In genomic region chr16:97685603-97686285, GRCm38 (mm10) we compare ENCODE assay signal across 19 mouse cellular contexts.
DNase-seq lines count a peak whose midpoint lies in the region; ATAC-seq and TF ChIP-seq lines count a peak whose summit lies in the region.
"Had no signal": no experiment of that assay in that cellular context is flagged by ENCODE, and none has a peak within 500 bp of the region (broad histone marks: within the 10 kb centered on the region; RNA-seq: fewer than 3 reads in every experiment).

No protein-coding gene starts in this region.

- H3K27me3 ChIP-seq in kidney, embryonic 15.5 days = no peaks in the 10 kb centered on the region
- no peaks in the 10 kb centered on the region for H3K27me3 ChIP-seq in lung, embryonic 14.5 days (ENCODE audit: insufficient read depth, low read length)
- no peaks in the 10 kb centered on the region for H3K27me3 ChIP-seq in stomach, embryonic 15.5 days (replicated peaks)
- H3K27me3 ChIP-seq: liver, embryonic 15.5 days; midbrain, embryonic 12.5 days had no signal

- 0 out of 2 replicates have a peak, but pooled peaks cover 2% of the 10 kb centered on the region for H3K4me1 ChIP-seq in kidney, embryonic 15.5 days
- H3K4me1 ChIP-seq in lung, embryonic 14.5 days (ENCODE audit: insufficient read depth) = peaks cover 3% of the 10 kb centered on the region; the same call in 1 of the 2 replicates
- no peaks in the 10 kb centered on the region for H3K4me1 ChIP-seq in stomach, embryonic 15.5 days
- H3K4me1 ChIP-seq: heart, embryonic 13.5 days; liver, embryonic 15.5 days; midbrain, embryonic 12.5 days had no signal

- H3K27ac ChIP-seq in kidney, embryonic 15.5 days = no peak overlapping the region
- no peak overlapping the region for H3K27ac ChIP-seq in lung, embryonic 14.5 days (ENCODE audit: low read depth)
- H3K27ac ChIP-seq in stomach, embryonic 15.5 days = no peak overlapping the region
- H3K27ac ChIP-seq: heart, embryonic 13.5 days; liver, embryonic 15.5 days; midbrain, embryonic 12.5 days had no signal

- no peaks in the 10 kb centered on the region for H3K36me3 ChIP-seq in kidney, embryonic 15.5 days
- H3K36me3 ChIP-seq in lung, embryonic 14.5 days (ENCODE audit: insufficient read depth) = no peaks in the 10 kb centered on the region
- no peaks in the 10 kb centered on the region for H3K36me3 ChIP-seq in stomach, embryonic 15.5 days
- H3K36me3 ChIP-seq: heart, embryonic 13.5 days; liver, embryonic 15.5 days; midbrain, embryonic 12.5 days had no signal

- no peaks in the 10 kb centered on the region for H3K9me3 ChIP-seq in kidney, embryonic 15.5 days (replicated peaks)
- H3K9me3 ChIP-seq in lung, embryonic 14.5 days (ENCODE audit: low read depth, low read length) = no peaks in the 10 kb centered on the region
- H3K9me3 ChIP-seq in stomach, embryonic 15.5 days = no peaks in the 10 kb centered on the region
- H3K9me3 ChIP-seq: heart, embryonic 13.5 days; liver, embryonic 15.5 days; midbrain, embryonic 12.5 days had no signal

- no peak for ATAC-seq in kidney, embryonic 15.5 days (replicated peaks; ENCODE audit: low FRiP score)
- ATAC-seq in lung, embryonic 14.5 days (ENCODE audit: insufficient read depth) = peak; percentile 84
- ATAC-seq in stomach, embryonic 15.5 days (ENCODE audit: insufficient read depth, low FRiP score, low read depth) = peak; percentile 82
- ATAC-seq: activated CD4-positive, CD25-positive, alpha-beta regulatory T cell, adult 4 months; inflammation-experienced regulatory T-cells, adult 6 months had no signal

- WGBS in kidney, embryonic 15.5 days = 63% methylated on average over 1 of the region's 1 CpGs
- 51% methylated on average over 1 of the region's 1 CpGs for WGBS in lung, embryonic 14.5 days
- WGBS in stomach, embryonic 15.5 days = 67% methylated on average over 1 of the region's 1 CpGs

- no peak for TF ChIP-seq CTCF in lung, embryonic 14.5 days (IDR thresholded peaks at IDR 0.05; ENCODE audit: low read depth)

- no peak overlapping the region for H3K9ac ChIP-seq in kidney, embryonic 15.5 days
- no peak overlapping the region for H3K9ac ChIP-seq in lung, embryonic 14.5 days
- H3K9ac ChIP-seq in stomach, embryonic 15.5 days = no peak overlapping the region
- H3K9ac ChIP-seq: forebrain, postnatal 0 days; heart, embryonic 13.5 days; liver, embryonic 15.5 days; midbrain, embryonic 12.5 days had no signal

- peak; percentile 30 for DNase-seq in kidney, adult 18-20 months
- peak; percentile 49 for DNase-seq in kidney, adult 9 months
- DNase-seq in lung, embryonic 14.5 days = peak; percentile 51
- no peak for DNase-seq in ovary, postnatal 14 days (ENCODE audit: low spot score)
- no peak for DNase-seq in B cell, adult 2 months
- no peak for DNase-seq in heart, adult 18-20 months
- DNase-seq: gastrocnemius, postnatal 36 days; layer of hippocampus, postnatal 36 days; left cerebral cortex, postnatal 4 days; right cerebral cortex, postnatal 4 days; thymus, postnatal 4 days had no signal

- H3K4me3 ChIP-seq in kidney, embryonic 15.5 days (replicated peaks) = no peak overlapping the region
- H3K4me3 ChIP-seq in lung, embryonic 14.5 days (ENCODE audit: low read depth, low read length) = no peak overlapping the region
- no peak overlapping the region for H3K4me3 ChIP-seq in stomach, embryonic 15.5 days (replicated peaks)
- H3K4me3 ChIP-seq: heart, embryonic 13.5 days; liver, embryonic 15.5 days; midbrain, embryonic 12.5 days had no signal

- H3K4me2 ChIP-seq in kidney, embryonic 15.5 days = no peak overlapping the region
- H3K4me2 ChIP-seq in lung, embryonic 14.5 days = no peak overlapping the region
- no peak overlapping the region for H3K4me2 ChIP-seq in stomach, embryonic 15.5 days
- H3K4me2 ChIP-seq: heart, embryonic 13.5 days; liver, embryonic 15.5 days; midbrain, embryonic 12.5 days had no signal

Comparison
In these comparisons a context has a peak if more than half of its experiments do, and no peak if none do; other contexts are left out.
1. DNase-seq: peak in kidney, adult 18-20 months (single experiment), kidney, adult 9 months (single experiment) and lung, embryonic 14.5 days (single experiment); none in ovary, postnatal 14 days (single experiment), B cell, adult 2 months (0 of 2) and heart, adult 18-20 months (0 of 2).